Mouse (Mus musculus) gastrocnemius, postnatal 25 days (tissue): ENCODE measurements around the gene Gpx7. TPM values are rescaled to one million over a fixed set of nuclear protein-coding genes. Genes with fewer than 3 reads are reported as not detected.
"Not testable (repeated sequence)": the region's sequence is repeated elsewhere in the genome, so short reads cannot be mapped to it uniquely, and the experiment has no call there.

ENCODE experiments used
- DNase-seq: peaks from one replicate; pipeline ENCODE4 v3.0.0; 2022
- total RNA-seq, 2 experiments: library from RNA; stranded (reverse); gene quantifications; 1 replicate in 1 of 2; 2 replicates in 1 of 2; pipeline ENCODE4 v1.2.3; 2021

The Gpx7 gene
- total RNA-seq, 2 experiments from 2014 or later, result 7.0 to 7.9 TPM

- no peak for DNase-seq
These were observed 15.6 kb downstream of the Gpx7 start for GRCm38 (mm10) chr4:108391124-108391523.

- no peak for DNase-seq
These were observed 18.0 kb downstream of the Gpx7 start for GRCm38 (mm10) chr4:108388741-108389140.

- peak; percentile 61 for DNase-seq
These were observed 19.0 kb downstream of the Gpx7 start for GRCm38 (mm10) chr4:108387681-108388253.

- DNase-seq, result no peak
These were observed 19.7 kb downstream of the Gpx7 start for GRCm38 (mm10) chr4:108387106-108387505.

- no peak for DNase-seq
These were observed 20.7 kb downstream of the Gpx7 start for GRCm38 (mm10) chr4:108386087-108386486.

- no peak for DNase-seq
These were observed 23.5 kb downstream of the Gpx7 start, which contains the start of gene Shisal2a for GRCm38 (mm10) chr4:108383183-108383714. TSS of gene Shisal2a (minus strand) at chr4:108383349.

- DNase-seq, result no peak
These were observed 26.6 kb downstream of the Gpx7 start for GRCm38 (mm10) chr4:108380146-108380545.

GRCm38 (mm10) chr4:108379476-108379875 lies 27.3 kb downstream of the Gpx7 start:
- no peak for DNase-seq

GRCm38 (mm10) chr4:108372166-108372565 lies 34.6 kb downstream of the Gpx7 start:
- no peak for DNase-seq

- DNase-seq, result no peak
These were observed 35.3 kb downstream of the Gpx7 start for GRCm38 (mm10) chr4:108371421-108371820.

GRCm38 (mm10) chr4:108370409-108370808 lies 36.4 kb downstream of the Gpx7 start:
- DNase-seq, result no peak

GRCm38 (mm10) chr4:108369254-108369653 lies 37.5 kb downstream of the Gpx7 start:
- DNase-seq, result no peak

GRCm38 (mm10) chr4:108364111-108364476 lies 42.7 kb downstream of the Gpx7 start:
- DNase-seq, result peak; percentile 39

- DNase-seq, result no peak
These were observed 43.2 kb downstream of the Gpx7 start for GRCm38 (mm10) chr4:108363355-108364110.

- DNase-seq, result no peak
These were observed 44.2 kb downstream of the Gpx7 start for GRCm38 (mm10) chr4:108362321-108363261.

- no peak for DNase-seq
These were observed 46.4 kb downstream of the Gpx7 start for GRCm38 (mm10) chr4:108360136-108361055.

- no peak for DNase-seq
These were observed 48.3 kb downstream of the Gpx7 start for GRCm38 (mm10) chr4:108358498-108358897.

GRCm38 (mm10) chr4:108357458-108357857 lies 49.3 kb downstream of the Gpx7 start:
- DNase-seq, result no peak

GRCm38 (mm10) chr4:108353591-108353990 lies 53.2 kb downstream of the Gpx7 start:
- DNase-seq, result not testable (repeated sequence)

GRCm38 (mm10) chr4:108350819-108351218 lies 55.9 kb downstream of the Gpx7 start:
- DNase-seq, result no peak
